Mouse (Mus musculus): ENCODE measurements at regions not wholly inside any gene's neighbourhood (a gene's known extent, or its start where the extent isn't known, plus 50 kb on each side); places are given as distances from the start of the nearest gene placed in this dataset.

GRCm38 (mm10) chr9:32962679-32963205 lies 326.7 kb downstream of the Ets1 start:
- TF ChIP-seq CTCF (IDR thresholded peaks at IDR 0.05; ENCODE audit: low read depth) (no peak), EP300 (IDR thresholded peaks at IDR 0.05; ENCODE audit: low read depth) (no peak)

All from liver, postnatal 0 days (tissue).